Comparison of ENCODE assay signal across 26 mouse cellular contexts in genomic region chr11:93897732-93898131, GRCm38 (mm10).
"Had no signal": no experiment of that assay in that cellular context is flagged by ENCODE, and none has a peak within 500 bp of the region (broad histone marks: within the 10 kb centered on the region; RNA-seq: fewer than 3 reads in every experiment).

No protein-coding gene starts in this region.

- H3K9ac ChIP-seq: embryonic facial prominence, embryonic 12.5 days; embryonic facial prominence, embryonic 13.5 days; embryonic facial prominence, embryonic 15.5 days; forebrain, embryonic 12.5 days; forebrain, embryonic 13.5 days; forebrain, postnatal 0 days had no signal

- H3K4me1 ChIP-seq: embryonic facial prominence, embryonic 10.5 days; embryonic facial prominence, embryonic 12.5 days; embryonic facial prominence, embryonic 13.5 days; embryonic facial prominence, embryonic 15.5 days; forebrain, embryonic 10.5 days; forebrain, embryonic 12.5 days; forebrain, embryonic 13.5 days had no signal

- DNase-seq: cerebellum, adult 9-10 months; cerebellum, adult 9-11 months; cerebellum, postnatal 10 days; cerebellum, postnatal 14 days; cerebellum, postnatal 25 days; cerebellum, postnatal 36 days; embryo, embryonic 11 days; forebrain, postnatal 0 days; gastrocnemius, adult 2 months; gastrocnemius, postnatal 10 days; gastrocnemius, postnatal 14 days; gastrocnemius, postnatal 25 days; gastrocnemius, postnatal 36 days; heart, adult 11 months; heart, adult 18-20 months; heart, adult 2 months had no signal

- H3K4me3 ChIP-seq: embryonic facial prominence, embryonic 10.5 days; embryonic facial prominence, embryonic 12.5 days; embryonic facial prominence, embryonic 13.5 days; embryonic facial prominence, embryonic 15.5 days; erythroblast, embryonic 14.5 days; forebrain, embryonic 10.5 days; forebrain, embryonic 12.5 days; forebrain, embryonic 13.5 days; gastrocnemius, adult 2 months; heart, adult 2 months had no signal

- H3K27me3 ChIP-seq: embryonic facial prominence, embryonic 12.5 days; embryonic facial prominence, embryonic 13.5 days; embryonic facial prominence, embryonic 15.5 days; forebrain, embryonic 12.5 days; forebrain, embryonic 13.5 days had no signal

- ATAC-seq: forebrain, embryonic 13.5 days; forebrain, embryonic 14.5 days; forebrain, embryonic 16.5 days; forebrain, postnatal 0 days had no signal

- H3K27ac ChIP-seq: embryonic facial prominence, embryonic 10.5 days; embryonic facial prominence, embryonic 12.5 days; embryonic facial prominence, embryonic 13.5 days; embryonic facial prominence, embryonic 15.5 days; forebrain, embryonic 10.5 days; forebrain, embryonic 12.5 days; forebrain, embryonic 13.5 days; gastrocnemius, adult 2 months; heart, adult 2 months had no signal

- H3K9me3 ChIP-seq: embryonic facial prominence, embryonic 10.5 days; embryonic facial prominence, embryonic 12.5 days; embryonic facial prominence, embryonic 13.5 days; embryonic facial prominence, embryonic 15.5 days; forebrain, embryonic 10.5 days; forebrain, embryonic 12.5 days; forebrain, embryonic 13.5 days had no signal

- H3K4me2 ChIP-seq: embryonic facial prominence, embryonic 12.5 days; embryonic facial prominence, embryonic 13.5 days; embryonic facial prominence, embryonic 15.5 days; forebrain, embryonic 12.5 days; forebrain, embryonic 13.5 days had no signal
